Comparison of ENCODE assay signal across 19 mouse cellular contexts in genomic region chr2:159730221-159730620, GRCm38 (mm10).
"Had no signal": no experiment of that assay in that cellular context is flagged by ENCODE, and none has a peak within 500 bp of the region (broad histone marks: within the 10 kb centered on the region; RNA-seq: fewer than 3 reads in every experiment).

No protein-coding gene starts in this region.

- H3K27ac ChIP-seq: kidney, embryonic 15.5 days; left cerebral cortex, adult 2 months; liver, embryonic 15.5 days; macrophage; midbrain, embryonic 12.5 days; midbrain, embryonic 15.5 days; neural tube, embryonic 12.5 days; neural tube, embryonic 15.5 days had no signal

- H3K27me3 ChIP-seq: kidney, embryonic 15.5 days; liver, embryonic 15.5 days; midbrain, embryonic 12.5 days; midbrain, embryonic 15.5 days; neural tube, embryonic 12.5 days had no signal

- H3K4me1 ChIP-seq: liver, embryonic 15.5 days; midbrain, embryonic 12.5 days; midbrain, embryonic 15.5 days had no signal

- H3K9me3 ChIP-seq: kidney, embryonic 15.5 days; liver, embryonic 15.5 days; midbrain, embryonic 12.5 days; midbrain, embryonic 15.5 days; neural tube, embryonic 12.5 days; neural tube, embryonic 15.5 days had no signal

- H3K4me3 ChIP-seq: kidney, embryonic 15.5 days; left cerebral cortex, adult 2 months; liver, embryonic 15.5 days; midbrain, embryonic 12.5 days; midbrain, embryonic 15.5 days; neural tube, embryonic 12.5 days; neural tube, embryonic 15.5 days had no signal

- H3K9ac ChIP-seq: kidney, embryonic 15.5 days; liver, embryonic 15.5 days; lung, embryonic 14.5 days; midbrain, embryonic 12.5 days; midbrain, embryonic 15.5 days; neural tube, embryonic 12.5 days; neural tube, embryonic 15.5 days had no signal

- ATAC-seq: lung, postnatal 0 days; midbrain, embryonic 15.5 days had no signal

- DNase-seq: kidney, adult 11 months; kidney, adult 8-10 months; kidney, postnatal 10 days; kidney, postnatal 36 days; layer of hippocampus, postnatal 36 days; lung, embryonic 14.5 days; retina, postnatal 1 day; right cerebral cortex, postnatal 25 days; thymus, adult 18-20 months; thymus, postnatal 36 days had no signal

- H3K4me2 ChIP-seq: kidney, embryonic 15.5 days; liver, embryonic 15.5 days; lung, embryonic 14.5 days; midbrain, embryonic 12.5 days; midbrain, embryonic 15.5 days; neural tube, embryonic 12.5 days; neural tube, embryonic 15.5 days had no signal

- H3K36me3 ChIP-seq: kidney, embryonic 15.5 days; liver, embryonic 15.5 days; midbrain, embryonic 12.5 days; midbrain, embryonic 15.5 days; neural tube, embryonic 12.5 days; neural tube, embryonic 15.5 days had no signal
